Mouse (Mus musculus): ENCODE data around the gene Foxp1. TPM values are rescaled to one million over a fixed set of nuclear protein-coding genes. Genes with fewer than 3 reads are reported as not detected.

Foxp1 gene
- polyA plus RNA-seq, 2 experiments, result 101 to 166 TPM

GRCm38 (mm10) chr6:99200656-99201055 is 321.9 kb downstream of the Foxp1 start:
- WGBS, result 31% methylated on average over 11 of the region's 11 CpGs
- no peak for DNase-seq (ENCODE audit: low spot score)
- no peaks in the 10 kb centered on the region for H3K27me3 ChIP-seq (ENCODE audit: control insufficient read depth, insufficient read depth, low read length)
- H3K9me3 ChIP-seq (ENCODE audit: control insufficient read depth, low read length), result no peaks in the 10 kb centered on the region
- no peak overlapping the region for H3K4me3 ChIP-seq (replicated peaks; ENCODE audit: low read length)
- no peaks in the 10 kb centered on the region for H3K36me3 ChIP-seq (ENCODE audit: control insufficient read depth, insufficient read depth, low read length)
- H3K4me1 ChIP-seq (ENCODE audit: control insufficient read depth, insufficient read depth, low read length), result peaks cover 22% of the 10 kb centered on the region
- no peak overlapping the region for H3K27ac ChIP-seq (replicated peaks; ENCODE audit: low read depth, low read length)
- peak; percentile 62; the same call in 1 of the 2 replicates for ATAC-seq (ENCODE audit: low FRiP score, low read depth)
- no peak overlapping the region for H3K9ac ChIP-seq (ENCODE audit: low read depth, low read length, severe bottlenecking)
- no peak for TF ChIP-seq POLR2A (IDR thresholded peaks at IDR 0.05; ENCODE audit: borderline replicate concordance, extremely low read depth, insufficient read depth, insufficient read length)
- H3K4me2 ChIP-seq (replicated peaks; ENCODE audit: low read depth, low read length, severe bottlenecking), result 0 out of 2 replicates have a peak overlapping the region, but pooled peaks have one; percentile 5

GRCm38 (mm10) chr6:99199277-99199676 is 323.2 kb downstream of the Foxp1 start:
- Histone ChIP-seq H3K4me1 (ENCODE audit: control insufficient read depth, insufficient read depth, low read length) (peaks cover 8% of the 10 kb centered on the region), H3K27me3 (ENCODE audit: control insufficient read depth, insufficient read depth, low read length) (no peaks in the 10 kb centered on the region), H3K4me3 (replicated peaks; ENCODE audit: low read length) (no peak overlapping the region), H3K9ac (ENCODE audit: low read depth, low read length, severe bottlenecking) (no peak overlapping the region), H3K27ac (replicated peaks; ENCODE audit: low read depth, low read length) (no peak overlapping the region), H3K4me2 (replicated peaks; ENCODE audit: low read depth, low read length, severe bottlenecking) (no peak overlapping the region), H3K36me3 (ENCODE audit: control insufficient read depth, insufficient read depth, low read length) (no peaks in the 10 kb centered on the region), H3K9me3 (ENCODE audit: control insufficient read depth, low read length) (no peaks in the 10 kb centered on the region)
- 91% methylated on average over 4 of the region's 4 CpGs for WGBS
- no peak for ATAC-seq (ENCODE audit: low FRiP score, low read depth)
- no peak for DNase-seq (ENCODE audit: low spot score)
- no peak for TF ChIP-seq POLR2A (IDR thresholded peaks at IDR 0.05; ENCODE audit: borderline replicate concordance, extremely low read depth, insufficient read depth, insufficient read length)

- no peaks in the 10 kb centered on the region for H3K9me3 ChIP-seq (ENCODE audit: control insufficient read depth, low read length)
- H3K9ac ChIP-seq (ENCODE audit: low read depth, low read length, severe bottlenecking), result no peak overlapping the region
- H3K36me3 ChIP-seq (ENCODE audit: control insufficient read depth, insufficient read depth, low read length), result no peaks in the 10 kb centered on the region
- peaks cover 22% of the 10 kb centered on the region for H3K4me1 ChIP-seq (ENCODE audit: control insufficient read depth, insufficient read depth, low read length)
- 69% methylated on average over 8 of the region's 8 CpGs for WGBS
- H3K27ac ChIP-seq (replicated peaks; ENCODE audit: low read depth, low read length), result no peak overlapping the region
- DNase-seq (ENCODE audit: low spot score), result no peak
- H3K4me2 ChIP-seq (replicated peaks; ENCODE audit: low read depth, low read length, severe bottlenecking), result no peak overlapping the region
- no peaks in the 10 kb centered on the region for H3K27me3 ChIP-seq (ENCODE audit: control insufficient read depth, insufficient read depth, low read length)
- no peak for TF ChIP-seq POLR2A (IDR thresholded peaks at IDR 0.05; ENCODE audit: borderline replicate concordance, extremely low read depth, insufficient read depth, insufficient read length)
- no peak overlapping the region for H3K4me3 ChIP-seq (replicated peaks; ENCODE audit: low read length)
- no peak for ATAC-seq (ENCODE audit: low FRiP score, low read depth)
Observed at GRCm38 (mm10) chr6:99193697-99194096, 328.8 kb downstream of the Foxp1 start.

- H3K4me3 ChIP-seq (replicated peaks; ENCODE audit: low read length), result no peak overlapping the region
- 55% methylated on average over 8 of the region's 8 CpGs for WGBS
- H3K4me1 ChIP-seq (ENCODE audit: control insufficient read depth, insufficient read depth, low read length), result peaks cover 22% of the 10 kb centered on the region
- H3K36me3 ChIP-seq (ENCODE audit: control insufficient read depth, insufficient read depth, low read length), result no peaks in the 10 kb centered on the region
- no peak overlapping the region for H3K27ac ChIP-seq (replicated peaks; ENCODE audit: low read depth, low read length)
- no peak for TF ChIP-seq POLR2A (IDR thresholded peaks at IDR 0.05; ENCODE audit: borderline replicate concordance, extremely low read depth, insufficient read depth, insufficient read length)
- H3K27me3 ChIP-seq (ENCODE audit: control insufficient read depth, insufficient read depth, low read length), result no peaks in the 10 kb centered on the region
- H3K9me3 ChIP-seq (ENCODE audit: control insufficient read depth, low read length), result no peaks in the 10 kb centered on the region
- ATAC-seq (ENCODE audit: low FRiP score, low read depth), result no peak
- no peak overlapping the region for H3K4me2 ChIP-seq (replicated peaks; ENCODE audit: low read depth, low read length, severe bottlenecking)
- no peak overlapping the region for H3K9ac ChIP-seq (ENCODE audit: low read depth, low read length, severe bottlenecking)
- no peak for DNase-seq (ENCODE audit: low spot score)
Observed at GRCm38 (mm10) chr6:99191636-99192137, 330.8 kb downstream of the Foxp1 start.

GRCm38 (mm10) chr6:99191041-99191635 is 331.4 kb downstream of the Foxp1 start:
- no peaks in the 10 kb centered on the region for H3K9me3 ChIP-seq (ENCODE audit: control insufficient read depth, low read length)
- H3K27ac ChIP-seq (replicated peaks; ENCODE audit: low read depth, low read length), result no peak overlapping the region
- H3K36me3 ChIP-seq (ENCODE audit: control insufficient read depth, insufficient read depth, low read length), result no peaks in the 10 kb centered on the region
- 40% methylated on average over 12 of the region's 12 CpGs for WGBS
- H3K4me3 ChIP-seq (replicated peaks; ENCODE audit: low read length), result no peak overlapping the region
- H3K27me3 ChIP-seq (ENCODE audit: control insufficient read depth, insufficient read depth, low read length), result no peaks in the 10 kb centered on the region
- DNase-seq (ENCODE audit: low spot score) (no peak), ATAC-seq (ENCODE audit: low FRiP score, low read depth) (no peak)
- no peak overlapping the region for H3K9ac ChIP-seq (ENCODE audit: low read depth, low read length, severe bottlenecking)
- peaks cover 22% of the 10 kb centered on the region for H3K4me1 ChIP-seq (ENCODE audit: control insufficient read depth, insufficient read depth, low read length)
- H3K4me2 ChIP-seq (replicated peaks; ENCODE audit: low read depth, low read length, severe bottlenecking), result no peak overlapping the region
- TF ChIP-seq POLR2A (IDR thresholded peaks at IDR 0.05; ENCODE audit: borderline replicate concordance, extremely low read depth, insufficient read depth, insufficient read length), result no peak
